Mouse (Mus musculus) stomach, embryonic 15.5 days (tissue): ENCODE results near the gene Eipr1. TPM values are rescaled to one million over a fixed set of nuclear protein-coding genes. Genes with fewer than 3 reads are reported as not detected.

Experiments used
- ATAC-seq: fragments of 200-750 bp; cut with Nextera tagmentation; 2 replicates; pipeline ENCODE4 v1.8.0; 2017; ENCODE audit warnings: low read depth, moderate number of reproducible peaks, moderate TSS enrichment; ENCODE audit not compliant: insufficient read depth, low FRiP score
- H3K27ac ChIP-seq: fragments of 300-500 bp; sonication (generic); 2 replicates; pipeline ENCODE4 v1.5.1; 2015; ENCODE audit warnings: mild to moderate bottlenecking, inconsistent platforms
- H3K27me3 ChIP-seq: fragments of 300-500 bp; sonication (generic); replicated peaks from 2 replicates; pipeline ENCODE4 v1.6.1; 2015; ENCODE audit warnings: inconsistent platforms
- H3K36me3 ChIP-seq: fragments of 300-500 bp; sonication (generic); 2 replicates; pipeline ENCODE4 v1.6.1; 2015; ENCODE audit warnings: inconsistent platforms
- H3K4me1 ChIP-seq: fragments of 300-500 bp; sonication (generic); 2 replicates; pipeline ENCODE4 v1.6.1; 2015; ENCODE audit warnings: inconsistent platforms
- H3K4me2 ChIP-seq: fragments of 300-500 bp; sonication (generic); 2 replicates; pipeline ENCODE4 v1.6.1; 2015; ENCODE audit warnings: mild to moderate bottlenecking, inconsistent platforms
- H3K4me3 ChIP-seq: fragments of 300-500 bp; sonication (generic); replicated peaks from 2 replicates; pipeline ENCODE4 v1.5.1; 2015; ENCODE audit warnings: inconsistent platforms
- H3K9ac ChIP-seq: fragments of 300-500 bp; sonication (generic); 2 replicates; pipeline ENCODE4 v1.6.1; 2015; ENCODE audit warnings: inconsistent platforms
- H3K9me3 ChIP-seq: fragments of 300-500 bp; sonication (generic); 2 replicates; pipeline ENCODE4 v1.6.1; 2016; ENCODE audit warnings: inconsistent platforms
- WGBS: fragments of 180-500 bp; shearing (Covaris S2); methylation state at CpG from one replicate; pipeline ENCODE4 v1.1.7; 2015; 5-methylcytosine and 5-hydroxymethylcytosine counted together
- polyA plus RNA-seq: library from polyadenylated mRNA; unstranded; fragments of >200 nt; fragmentation: Nextera tagmentation; extraction: Ambion mirVana; gene quantifications from 2 replicates; pipeline ENCODE4 v1.2.1, GENCODE M21; 2015

Gene Eipr1
- polyA plus RNA-seq, result 28.0 and 29.7 TPM in 2 replicates

GRCm38 (mm10) chr12:28751508-28752263 is at the start of gene Eipr1:
Gene Eipr1 (plus strand): TSS chr12:28751803.
- H3K4me2 ChIP-seq, result peak within 1 kb of the TSS; percentile 83
- peak; percentile 86 for ATAC-seq
- H3K9ac ChIP-seq, result peak within 1 kb of the TSS; percentile 37; the same call in 1 of the 2 replicates
- H3K4me3 ChIP-seq, result peak within 1 kb of the TSS; percentile 79
- H3K36me3 ChIP-seq, result peaks cover 3% of the 10 kb centered on the region; the same call in 1 of the 2 replicates
- H3K27me3 ChIP-seq, result no peaks in the 10 kb centered on the region
- H3K9me3 ChIP-seq, result no peaks in the 10 kb centered on the region
- 4% methylated on average over 36 of the region's 36 CpGs for WGBS
- H3K27ac ChIP-seq, result peak within 1 kb of the TSS; percentile 57
- peaks cover 11% of the 10 kb centered on the region; the same call in 1 of the 2 replicates for H3K4me1 ChIP-seq

- no peak overlapping the region for H3K9ac ChIP-seq
- 16% methylated on average over 12 of the region's 12 CpGs for WGBS
- no peaks in the 10 kb centered on the region for H3K9me3 ChIP-seq
- ATAC-seq, result no peak
- no peaks in the 10 kb centered on the region for H3K27me3 ChIP-seq
- H3K4me3 ChIP-seq, result no peak overlapping the region
- H3K36me3 ChIP-seq, result 0 out of 2 replicates have a peak, but pooled peaks cover 5% of the 10 kb centered on the region
- no peaks in the 10 kb centered on the region for H3K4me1 ChIP-seq
- no peak overlapping the region for H3K4me2 ChIP-seq
- H3K27ac ChIP-seq, result no peak overlapping the region
Measured at GRCm38 (mm10) chr12:28704381-28704780, 47.2 kb upstream of the Eipr1 start.

GRCm38 (mm10) chr12:28705204-28705603 is 46.4 kb upstream of the Eipr1 start:
- Histone ChIP-seq H3K27me3 (no peaks in the 10 kb centered on the region), H3K4me2 (no peak overlapping the region), H3K4me1 (no peaks in the 10 kb centered on the region), H3K9me3 (no peaks in the 10 kb centered on the region), H3K4me3 (no peak overlapping the region), H3K36me3 (peaks cover 10% of the 10 kb centered on the region; the same call in 1 of the 2 replicates), H3K27ac (no peak overlapping the region), H3K9ac (no peak overlapping the region)
- ATAC-seq, result no peak
- 82% methylated on average over 6 of the region's 6 CpGs for WGBS

- no peak overlapping the region for H3K27ac ChIP-seq
- no peaks in the 10 kb centered on the region for H3K4me1 ChIP-seq
- no peak overlapping the region for H3K4me3 ChIP-seq
- H3K27me3 ChIP-seq, result no peaks in the 10 kb centered on the region
- H3K9me3 ChIP-seq, result no peaks in the 10 kb centered on the region
- WGBS, result 88% methylated on average over 4 of the region's 4 CpGs
- ATAC-seq, result no peak
- no peak overlapping the region for H3K9ac ChIP-seq
- no peak overlapping the region for H3K4me2 ChIP-seq
- H3K36me3 ChIP-seq, result peaks cover 25% of the 10 kb centered on the region; the same call in 1 of the 2 replicates
Measured at GRCm38 (mm10) chr12:28708154-28708553, 43.4 kb upstream of the Eipr1 start.

- H3K27ac ChIP-seq, result no peak overlapping the region
- peaks cover 25% of the 10 kb centered on the region; the same call in 1 of the 2 replicates for H3K36me3 ChIP-seq
- 84% methylated on average over 21 of the region's 22 CpGs for WGBS
- H3K9me3 ChIP-seq, result no peaks in the 10 kb centered on the region
- no peak overlapping the region for H3K9ac ChIP-seq
- H3K4me1 ChIP-seq, result no peaks in the 10 kb centered on the region
- no peak overlapping the region for H3K4me2 ChIP-seq
- H3K4me3 ChIP-seq, result no peak overlapping the region
- no peaks in the 10 kb centered on the region for H3K27me3 ChIP-seq
- no peak for ATAC-seq
Measured at GRCm38 (mm10) chr12:28710566-28711185, 40.9 kb upstream of the Eipr1 start.

- H3K36me3 ChIP-seq, result peaks cover 24% of the 10 kb centered on the region
- no peak overlapping the region for H3K27ac ChIP-seq
- WGBS, result 83% methylated on average over 24 of the region's 24 CpGs
Measured at GRCm38 (mm10) chr12:28714822-28715632, 36.6 kb upstream of the Eipr1 start.

GRCm38 (mm10) chr12:28717066-28717465 is 34.5 kb upstream of the Eipr1 start:
- Histone ChIP-seq H3K9me3 (no peaks in the 10 kb centered on the region), H3K27ac (no peak overlapping the region), H3K4me3 (no peak overlapping the region), H3K4me1 (no peaks in the 10 kb centered on the region), H3K4me2 (no peak overlapping the region), H3K36me3 (peaks cover 31% of the 10 kb centered on the region), H3K9ac (no peak overlapping the region), H3K27me3 (no peaks in the 10 kb centered on the region)
- 83% methylated on average over 2 of the region's 2 CpGs for WGBS
- no peak for ATAC-seq

More at GRCm38 (mm10) chr12:28714822-28715632, 36.6 kb upstream of the Eipr1 start:
- H3K9me3 ChIP-seq, result no peaks in the 10 kb centered on the region
- H3K27me3 ChIP-seq, result no peaks in the 10 kb centered on the region
- no peak overlapping the region for H3K9ac ChIP-seq
- H3K4me1 ChIP-seq, result no peaks in the 10 kb centered on the region
- no peak overlapping the region for H3K4me3 ChIP-seq
- no peak overlapping the region for H3K4me2 ChIP-seq
- no peak for ATAC-seq

- peaks cover 26% of the 10 kb centered on the region for H3K36me3 ChIP-seq
- no peak for ATAC-seq
- WGBS, result 88% methylated on average over 2 of the region's 2 CpGs
Measured at GRCm38 (mm10) chr12:28718106-28718505, 33.5 kb upstream of the Eipr1 start.

GRCm38 (mm10) chr12:28724366-28724765 is 27.2 kb upstream of the Eipr1 start:
- 77% methylated on average over 3 of the region's 3 CpGs for WGBS
- H3K36me3 ChIP-seq, result peaks cover 26% of the 10 kb centered on the region

More at GRCm38 (mm10) chr12:28718106-28718505, 33.5 kb upstream of the Eipr1 start:
- Histone ChIP-seq H3K4me2 (no peak overlapping the region), H3K9ac (no peak overlapping the region), H3K9me3 (no peaks in the 10 kb centered on the region), H3K27me3 (no peaks in the 10 kb centered on the region), H3K4me3 (no peak overlapping the region), H3K4me1 (no peaks in the 10 kb centered on the region), H3K27ac (no peak overlapping the region)

GRCm38 (mm10) chr12:28726204-28726603 is 25.4 kb upstream of the Eipr1 start:
- H3K4me1 ChIP-seq, result no peaks in the 10 kb centered on the region
- no peak overlapping the region for H3K27ac ChIP-seq
- no peaks in the 10 kb centered on the region for H3K27me3 ChIP-seq
- no peak overlapping the region for H3K9ac ChIP-seq
- no peak overlapping the region for H3K4me3 ChIP-seq
- H3K4me2 ChIP-seq, result no peak overlapping the region
- H3K36me3 ChIP-seq, result peaks cover 11% of the 10 kb centered on the region; the same call in 1 of the 2 replicates
- no peaks in the 10 kb centered on the region for H3K9me3 ChIP-seq
- no peak for ATAC-seq
- WGBS, result 89% methylated on average over 4 of the region's 4 CpGs

More at GRCm38 (mm10) chr12:28724366-28724765, 27.2 kb upstream of the Eipr1 start:
- no peak overlapping the region for H3K4me2 ChIP-seq
- no peak overlapping the region for H3K4me3 ChIP-seq
- no peaks in the 10 kb centered on the region for H3K27me3 ChIP-seq
- H3K9ac ChIP-seq, result no peak overlapping the region
- no peak overlapping the region for H3K27ac ChIP-seq
- no peak for ATAC-seq
- H3K9me3 ChIP-seq, result no peaks in the 10 kb centered on the region
- no peaks in the 10 kb centered on the region for H3K4me1 ChIP-seq

GRCm38 (mm10) chr12:28727061-28727460 is 24.5 kb upstream of the Eipr1 start:
- no peaks in the 10 kb centered on the region for H3K9me3 ChIP-seq
- H3K4me3 ChIP-seq, result no peak overlapping the region
- no peaks in the 10 kb centered on the region for H3K4me1 ChIP-seq
- H3K27ac ChIP-seq, result no peak overlapping the region
- no peaks in the 10 kb centered on the region for H3K27me3 ChIP-seq
- no peak overlapping the region for H3K4me2 ChIP-seq
- no peak overlapping the region for H3K9ac ChIP-seq
- 74% methylated on average over 5 of the region's 5 CpGs for WGBS
- H3K36me3 ChIP-seq, result peaks cover 2% of the 10 kb centered on the region; the same call in 1 of the 2 replicates
- no peak for ATAC-seq
